Mouse (Mus musculus) embryonic facial prominence, embryonic 13.5 days (tissue): ENCODE results near the gene Ugt1a2. TPM values are rescaled to one million over a fixed set of nuclear protein-coding genes. Genes with fewer than 3 reads are reported as not detected.

Source experiments
- ATAC-seq: fragments of 200-750 bp; cut with Nextera tagmentation; 2 replicates; pipeline ENCODE4 v1.8.0; 2017; ENCODE audit warnings: low read depth; ENCODE audit not compliant: insufficient number of reproducible peaks, insufficient read depth, low FRiP score, low TSS enrichment
- H3K27ac ChIP-seq: fragments of 300-500 bp; sonication (generic); 2 replicates; pipeline ENCODE4 v1.5.1; 2015; ENCODE audit warnings: moderate library complexity, mild to moderate bottlenecking, inconsistent platforms
- H3K27me3 ChIP-seq: fragments of 300-500 bp; sonication (generic); 2 replicates; pipeline ENCODE4 v1.6.1; 2015; ENCODE audit warnings: mild to moderate bottlenecking, inconsistent platforms
- H3K36me3 ChIP-seq: fragments of 300-500 bp; sonication (generic); 2 replicates; pipeline ENCODE4 v1.6.1; 2015; ENCODE audit warnings: mild to moderate bottlenecking, inconsistent platforms
- H3K4me1 ChIP-seq: fragments of 300-500 bp; sonication (generic); 2 replicates; pipeline ENCODE4 v1.6.1; 2015; ENCODE audit warnings: inconsistent platforms
- H3K4me2 ChIP-seq: fragments of 300-500 bp; sonication (generic); 2 replicates; pipeline ENCODE4 v1.6.1; 2015; ENCODE audit warnings: moderate library complexity, mild to moderate bottlenecking, inconsistent platforms
- H3K4me3 ChIP-seq: fragments of 300-500 bp; sonication (generic); 2 replicates; pipeline ENCODE4 v1.5.1; 2015; ENCODE audit warnings: mild to moderate bottlenecking, inconsistent platforms
- H3K9ac ChIP-seq: fragments of 300-500 bp; sonication (generic); 2 replicates; pipeline ENCODE4 v1.6.1; 2015; ENCODE audit warnings: mild to moderate bottlenecking, inconsistent platforms
- H3K9me3 ChIP-seq: fragments of 300-500 bp; sonication (generic); 2 replicates; pipeline ENCODE4 v1.6.1; 2016; ENCODE audit warnings: inconsistent platforms
- WGBS: fragments of 180-500 bp; shearing (Covaris S2); methylation state at CpG from one replicate; pipeline ENCODE4 v1.1.7; 2015; ENCODE audit warnings: mixed read lengths; 5-methylcytosine and 5-hydroxymethylcytosine counted together
- polyA plus RNA-seq: library from polyadenylated mRNA; unstranded; fragments of >200 nt; fragmentation: Nextera tagmentation; extraction: Ambion mirVana; gene quantifications from 2 replicates; pipeline ENCODE4 v1.2.1, GENCODE M21; 2015

Gene Ugt1a2
- polyA plus RNA-seq, 1 experiment from 2014 or later = not detected

DNA sequence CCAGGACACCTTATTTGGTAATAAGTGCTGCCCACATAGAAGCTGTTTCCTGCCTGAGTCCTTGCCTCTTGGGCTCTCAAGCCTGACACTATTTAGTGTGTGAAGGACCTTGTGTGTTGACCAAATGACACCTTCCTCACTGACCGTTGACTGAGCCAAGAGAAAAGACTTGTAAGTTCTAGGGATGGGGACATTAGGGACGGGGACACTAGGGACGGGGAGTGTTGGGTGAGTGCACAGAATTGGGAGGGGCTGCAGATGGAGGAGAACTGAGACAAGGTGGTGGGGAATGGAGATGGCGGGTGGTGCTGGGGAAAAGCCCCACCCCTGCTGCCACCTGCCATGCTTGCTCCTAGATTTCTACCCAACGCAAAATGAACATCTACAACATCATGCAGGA is 29.6 kb downstream of the Ugt1a2 start:
- peaks cover 96% of the 10 kb centered on the region for H3K9me3 ChIP-seq
- no peak overlapping the region for H3K4me3 ChIP-seq
- no peak overlapping the region for H3K4me2 ChIP-seq
- H3K9ac ChIP-seq = no peak overlapping the region
- no peak for ATAC-seq
- no peaks in the 10 kb centered on the region for H3K27me3 ChIP-seq
- H3K4me1 ChIP-seq = no peaks in the 10 kb centered on the region
- 83% methylated on average over 5 of the region's 5 CpGs for WGBS
- H3K27ac ChIP-seq = no peak overlapping the region
- no peaks in the 10 kb centered on the region for H3K36me3 ChIP-seq

DNA sequence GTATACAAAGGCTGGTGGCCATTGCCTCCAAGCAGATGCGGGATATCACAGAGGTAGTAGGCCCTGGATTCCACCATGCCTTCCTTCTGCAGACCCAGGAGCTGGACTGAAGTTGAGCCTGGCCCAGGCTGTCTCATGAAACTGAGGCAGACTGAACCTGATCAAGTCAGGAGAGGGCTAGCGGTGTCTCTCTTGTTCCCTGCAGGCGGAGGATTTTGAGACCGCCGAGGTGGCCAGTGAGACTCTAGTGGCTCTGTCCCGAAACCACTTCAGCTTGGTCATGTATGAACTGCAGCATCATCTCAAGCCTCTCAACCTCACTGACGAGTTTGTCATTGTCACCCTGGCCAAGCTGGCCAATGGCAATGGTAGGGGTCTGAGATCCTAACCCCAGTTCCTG is 30.0 kb downstream of the Ugt1a2 start:
- WGBS = 71% methylated on average over 7 of the region's 7 CpGs
- Histone ChIP-seq H3K27me3 (no peaks in the 10 kb centered on the region), H3K36me3 (no peaks in the 10 kb centered on the region), H3K9ac (no peak overlapping the region), H3K4me3 (no peak overlapping the region), H3K4me2 (no peak overlapping the region), H3K27ac (no peak overlapping the region), H3K4me1 (no peaks in the 10 kb centered on the region), H3K9me3 (peaks cover 98% of the 10 kb centered on the region)
- no peak for ATAC-seq

DNA sequence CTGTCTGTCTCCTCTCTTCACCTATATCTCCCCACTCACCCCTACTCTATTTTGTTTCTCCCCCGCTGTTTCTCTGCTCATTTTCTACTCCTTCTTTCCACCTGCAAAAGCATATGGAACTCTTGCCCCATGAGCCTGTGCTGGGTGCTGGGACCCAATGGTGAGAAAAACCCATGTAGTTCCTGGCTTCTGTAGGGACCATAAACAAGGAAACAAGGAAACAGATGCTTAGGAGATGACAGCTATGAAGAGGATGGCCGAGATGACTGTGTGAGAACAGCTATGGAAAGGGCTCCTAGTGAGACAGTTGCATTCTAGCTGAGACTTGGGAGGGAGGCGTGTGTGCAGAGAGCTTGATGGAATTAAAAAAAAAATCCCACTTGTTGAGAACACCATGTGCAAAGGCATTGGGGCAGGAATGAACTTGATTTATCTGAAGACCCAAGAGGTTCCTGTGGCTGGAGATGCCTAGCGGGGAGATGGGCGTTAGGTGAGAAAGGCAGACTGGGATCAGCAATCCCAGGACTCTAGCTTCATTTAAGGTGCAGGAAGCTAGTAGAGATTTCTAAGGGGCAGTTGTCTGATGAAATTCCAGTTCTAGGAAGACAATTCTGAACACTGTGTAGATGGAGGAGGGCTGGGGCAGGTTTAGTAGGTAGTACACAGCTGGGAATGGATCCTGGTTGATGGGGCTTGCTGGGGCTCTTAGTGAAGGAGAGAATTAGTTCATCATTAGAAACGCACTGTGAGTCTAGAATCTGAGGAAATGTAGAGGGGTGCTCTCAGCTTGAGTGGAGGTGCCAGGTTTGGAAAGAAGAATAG is 30.8 kb downstream of the Ugt1a2 start:
- 72% methylated on average over 6 of the region's 6 CpGs for WGBS
- H3K9me3 ChIP-seq = peaks cover 98% of the 10 kb centered on the region
- H3K27me3 ChIP-seq = no peaks in the 10 kb centered on the region
- no peak overlapping the region for H3K9ac ChIP-seq
- no peaks in the 10 kb centered on the region for H3K4me1 ChIP-seq
- no peak overlapping the region for H3K4me2 ChIP-seq
- H3K4me3 ChIP-seq = no peak overlapping the region
- H3K27ac ChIP-seq = no peak overlapping the region
- ATAC-seq = no peak
- no peaks in the 10 kb centered on the region for H3K36me3 ChIP-seq

DNA sequence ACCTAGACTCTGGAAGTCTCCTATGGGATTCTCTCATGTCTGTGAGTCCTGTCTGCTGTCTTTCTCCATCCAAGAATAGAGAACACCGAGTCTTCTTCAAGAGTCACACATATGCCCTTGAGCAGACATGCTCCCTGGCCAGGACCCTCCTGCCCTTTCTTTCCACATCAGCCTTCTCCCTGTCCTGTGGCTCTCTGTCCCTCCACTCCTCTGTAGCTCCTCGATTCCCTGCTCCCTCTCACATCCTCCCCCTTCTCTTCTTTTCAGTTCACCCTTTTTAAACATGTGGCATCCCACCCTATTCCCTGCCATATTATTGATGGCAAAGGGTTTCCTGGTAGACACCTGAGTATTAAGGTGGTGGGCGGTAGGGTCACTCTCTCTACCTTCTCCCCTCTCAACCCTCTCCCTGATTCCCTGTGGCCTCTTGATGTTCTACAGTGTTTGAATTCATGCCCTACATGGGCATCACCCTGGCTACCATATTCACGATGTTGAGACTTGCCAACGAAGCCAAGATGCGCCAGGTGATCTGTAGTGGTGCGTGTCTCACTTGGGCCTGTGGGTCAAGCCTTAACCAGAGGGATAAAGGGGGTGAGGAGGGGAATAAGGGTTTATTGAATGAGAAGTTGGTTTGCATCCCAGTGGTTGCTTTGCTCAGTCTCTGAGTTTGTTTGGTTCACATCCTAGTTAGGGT is 31.6 kb downstream of the Ugt1a2 start:
- 68% methylated on average over 7 of the region's 7 CpGs for WGBS
- no peak overlapping the region for H3K4me3 ChIP-seq
- H3K4me2 ChIP-seq = no peak overlapping the region
- no peak overlapping the region for H3K9ac ChIP-seq
- no peak for ATAC-seq
- no peak overlapping the region for H3K27ac ChIP-seq
- no peaks in the 10 kb centered on the region for H3K4me1 ChIP-seq
- no peaks in the 10 kb centered on the region for H3K36me3 ChIP-seq
- H3K9me3 ChIP-seq = peaks cover 95% of the 10 kb centered on the region
- no peaks in the 10 kb centered on the region for H3K27me3 ChIP-seq

- Histone ChIP-seq H3K9me3 (peaks cover 96% of the 10 kb centered on the region), H3K27ac (no peak overlapping the region), H3K9ac (no peak overlapping the region), H3K27me3 (no peaks in the 10 kb centered on the region), H3K4me2 (no peak overlapping the region), H3K4me1 (no peaks in the 10 kb centered on the region), H3K4me3 (no peak overlapping the region), H3K36me3 (no peaks in the 10 kb centered on the region)
- no peak for ATAC-seq
- 56% methylated on average over 3 of the region's 3 CpGs for WGBS
Observed at GRCm38 (mm10) chr1:88232664-88233380, 32.4 kb downstream of the Ugt1a2 start.

- Histone ChIP-seq H3K36me3 (no peaks in the 10 kb centered on the region), H3K27ac (no peak overlapping the region), H3K9ac (no peak overlapping the region), H3K9me3 (peaks cover 95% of the 10 kb centered on the region), H3K4me3 (no peak overlapping the region), H3K4me2 (no peak overlapping the region), H3K4me1 (no peaks in the 10 kb centered on the region), H3K27me3 (no peaks in the 10 kb centered on the region)
- no peak for ATAC-seq
- 67% methylated on average over 14 of the region's 14 CpGs for WGBS
Observed at GRCm38 (mm10) chr1:88233421-88234247, 33.2 kb downstream of the Ugt1a2 start.

DNA sequence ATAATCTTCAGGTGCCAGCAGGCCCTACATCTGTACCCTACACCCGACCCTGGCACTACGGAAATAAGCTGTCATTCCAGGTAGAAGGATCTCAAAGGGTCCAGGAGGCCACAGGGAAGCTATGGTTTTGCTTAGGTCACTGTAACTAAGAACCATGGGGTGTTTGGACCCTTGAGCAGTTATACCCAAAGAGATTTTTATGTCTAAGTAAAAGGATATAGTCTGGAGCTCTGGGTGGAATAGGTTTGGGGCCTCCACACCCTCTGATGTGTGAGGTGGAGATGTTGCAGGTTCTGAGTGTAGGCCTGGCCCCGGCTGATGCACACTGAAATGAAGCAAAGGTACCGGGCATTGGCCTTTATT is 33.8 kb downstream of the Ugt1a2 start:
- 64% methylated on average over 4 of the region's 4 CpGs for WGBS
- H3K4me1 ChIP-seq = no peaks in the 10 kb centered on the region
- no peak overlapping the region for H3K4me3 ChIP-seq
- H3K36me3 ChIP-seq = no peaks in the 10 kb centered on the region
- peaks cover 95% of the 10 kb centered on the region for H3K9me3 ChIP-seq
- ATAC-seq = no peak
- H3K27me3 ChIP-seq = no peaks in the 10 kb centered on the region
- H3K9ac ChIP-seq = no peak overlapping the region
- no peak overlapping the region for H3K27ac ChIP-seq
- H3K4me2 ChIP-seq = no peak overlapping the region

GRCm38 (mm10) chr1:88234646-88235045 is 34.2 kb downstream of the Ugt1a2 start:
- ATAC-seq = no peak
- Histone ChIP-seq H3K36me3 (no peaks in the 10 kb centered on the region), H3K9ac (no peak overlapping the region), H3K4me1 (no peaks in the 10 kb centered on the region), H3K9me3 (peaks cover 95% of the 10 kb centered on the region), H3K4me3 (no peak overlapping the region), H3K4me2 (no peak overlapping the region), H3K27me3 (no peaks in the 10 kb centered on the region), H3K27ac (no peak overlapping the region)
- 44% methylated on average over 5 of the region's 5 CpGs for WGBS

GRCm38 (mm10) chr1:88235046-88235893 is 34.9 kb downstream of the Ugt1a2 start:
- no peaks in the 10 kb centered on the region for H3K27me3 ChIP-seq
- peak; percentile 4; the same call in 1 of the 2 replicates for ATAC-seq
- H3K4me2 ChIP-seq = no peak overlapping the region
- no peaks in the 10 kb centered on the region for H3K4me1 ChIP-seq
- H3K4me3 ChIP-seq = no peak overlapping the region
- 60% methylated on average over 11 of the region's 11 CpGs for WGBS
- H3K27ac ChIP-seq = no peak overlapping the region
- no peaks in the 10 kb centered on the region for H3K36me3 ChIP-seq
- no peak overlapping the region for H3K9ac ChIP-seq
- H3K9me3 ChIP-seq = peaks cover 95% of the 10 kb centered on the region

GRCm38 (mm10) chr1:88235894-88236415 is 35.6 kb downstream of the Ugt1a2 start:
- WGBS = 57% methylated on average over 4 of the region's 4 CpGs
- no peak overlapping the region for H3K4me3 ChIP-seq
- peaks cover 95% of the 10 kb centered on the region for H3K9me3 ChIP-seq
- no peak for ATAC-seq
- H3K36me3 ChIP-seq = no peaks in the 10 kb centered on the region
- no peaks in the 10 kb centered on the region for H3K27me3 ChIP-seq
- no peaks in the 10 kb centered on the region for H3K4me1 ChIP-seq
- H3K4me2 ChIP-seq = no peak overlapping the region
- no peak overlapping the region for H3K9ac ChIP-seq
- H3K27ac ChIP-seq = no peak overlapping the region
